Mouse (Mus musculus) small intestine, adult 2 months (tissue): ENCODE results near the gene Atf6b.

Experiments
- CTCF ChIP-seq: fragments of 200-500 bp; IDR thresholded peaks from 2 replicates; pipeline ENCODE4 v1.5.1; 2012; ENCODE audit warnings: low read depth, mild to moderate bottlenecking, control low read depth, inconsistent platforms, low read length, moderate library complexity, mixed read lengths; ENCODE audit not compliant: insufficient replicate concordance, insufficient read length; ENCODE audit errors: extremely low read depth
- POLR2A ChIP-seq: fragments of 200-500 bp; IDR thresholded peaks from 2 replicates; pipeline ENCODE4 v1.6.1; 2012; ENCODE audit warnings: low read depth, mild to moderate bottlenecking, control low read depth, inconsistent platforms, low read length, moderate library complexity

GRCm38 (mm10) chr17:34673139-34673538 lies 26.2 kb downstream of the Atf6b start:
- TF ChIP-seq POLR2A (no peak), CTCF (no peak)
